Mouse (Mus musculus) skeletal muscle tissue, adult 2 months (tissue): ENCODE measurements around the gene Cbl.

Experiments used
- DNase-seq: peaks from one replicate; pipeline ENCODE4 v3.0.0-alpha.2; 2012; ENCODE audit warnings: low read depth, low spot score

Gene Cbl

DNA sequence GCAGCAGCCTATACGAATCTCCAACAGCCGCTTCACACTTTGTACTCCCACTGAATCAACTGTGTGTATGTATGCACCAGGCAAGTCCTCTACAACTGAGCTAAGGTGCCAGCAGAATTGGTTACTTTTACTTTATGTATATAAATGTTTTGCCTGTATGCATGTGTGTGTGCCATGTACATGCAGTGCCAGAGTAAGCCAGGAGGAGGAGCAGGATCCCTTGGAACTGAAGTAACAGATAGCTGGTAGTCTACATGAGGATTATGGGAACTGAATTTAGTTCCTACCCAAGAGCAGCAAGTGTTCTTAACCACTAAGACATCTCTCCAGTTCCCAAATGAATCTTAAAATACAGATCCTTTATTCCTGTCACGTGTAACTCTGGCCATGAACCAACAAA, 51.6 kb downstream of the Cbl start:
- DNase-seq, result no peak

GRCm38 (mm10) chr9:44181537-44181936, 52.3 kb downstream of the Cbl start:
- DNase-seq, result no peak

DNA sequence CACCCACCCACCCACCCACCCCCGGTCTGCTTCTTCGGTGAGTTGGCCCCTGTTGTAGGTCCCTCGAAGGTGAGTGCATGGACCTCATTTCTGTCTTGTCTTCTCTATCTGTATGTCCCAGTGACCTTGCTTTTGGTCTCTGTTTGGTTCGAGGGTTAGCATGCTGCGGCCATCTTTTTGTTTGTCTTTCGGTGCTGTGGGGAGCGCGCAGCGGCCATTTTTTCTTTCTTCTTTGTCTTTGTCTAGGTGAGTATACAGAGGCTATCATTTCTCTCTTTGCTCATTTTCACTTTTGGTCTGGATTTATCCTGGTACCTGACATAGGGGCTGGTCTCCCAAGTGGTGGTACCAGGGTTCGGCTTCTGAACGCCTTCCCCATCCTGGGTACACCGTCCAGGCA, 55.0 kb downstream of the Cbl start:
- DNase-seq, result no peak

GRCm38 (mm10) chr9:44178389-44178788, 55.5 kb downstream of the Cbl start:
- DNase-seq, result no peak

GRCm38 (mm10) chr9:44177405-44177804, 56.4 kb downstream of the Cbl start:
- DNase-seq, result peak; percentile 17

- no peak for DNase-seq
These were observed 57.9 kb downstream of the Cbl start for GRCm38 (mm10) chr9:44175957-44176356.

- no peak for DNase-seq
These were observed 58.3 kb downstream of the Cbl start for GRCm38 (mm10) chr9:44175556-44175955.

- peak; percentile 57 for DNase-seq
These were observed 63.1 kb downstream of the Cbl start for GRCm38 (mm10) chr9:44170691-44171151.

DNA sequence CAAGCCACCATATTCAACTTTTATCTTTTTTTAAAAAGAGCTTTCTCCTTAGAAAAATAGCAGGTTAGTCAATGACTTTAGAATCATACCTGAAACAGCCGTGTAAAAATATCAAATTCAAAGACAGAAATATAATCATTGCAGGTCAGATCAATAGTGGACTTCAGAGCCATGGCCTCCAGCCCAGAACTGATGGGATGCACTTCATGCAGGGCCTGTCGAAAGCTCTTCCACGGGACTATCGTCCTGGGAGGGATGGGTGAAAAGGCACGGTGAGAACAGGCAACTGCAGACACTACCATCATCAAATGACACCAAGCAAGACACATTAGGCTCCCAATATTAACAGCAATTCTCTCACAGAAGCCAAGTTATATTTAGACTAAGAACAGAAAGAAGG, 64.9 kb downstream of the Cbl start:
- no peak for DNase-seq

DNA sequence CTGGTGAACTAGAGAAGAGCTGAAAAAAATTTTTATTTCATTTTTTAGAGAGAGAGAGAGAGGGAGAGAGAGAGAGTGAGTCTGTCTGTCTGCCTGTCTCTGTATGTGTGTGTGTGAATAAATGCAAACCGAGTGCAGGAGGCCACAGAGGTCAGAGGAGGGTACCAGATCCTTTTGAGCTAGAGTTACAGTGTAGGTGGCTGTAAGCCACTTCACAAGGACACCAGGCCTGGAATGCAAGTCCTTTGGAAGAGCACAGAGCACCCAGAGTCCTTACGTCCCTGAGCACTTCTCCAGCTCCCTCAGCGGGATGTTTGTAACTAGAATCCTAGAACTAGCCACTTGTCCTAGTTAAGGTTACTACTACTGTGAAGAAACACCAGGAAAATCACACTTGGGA, 74.0 kb downstream of the Cbl start:
- DNase-seq, result peak; percentile 58

DNA sequence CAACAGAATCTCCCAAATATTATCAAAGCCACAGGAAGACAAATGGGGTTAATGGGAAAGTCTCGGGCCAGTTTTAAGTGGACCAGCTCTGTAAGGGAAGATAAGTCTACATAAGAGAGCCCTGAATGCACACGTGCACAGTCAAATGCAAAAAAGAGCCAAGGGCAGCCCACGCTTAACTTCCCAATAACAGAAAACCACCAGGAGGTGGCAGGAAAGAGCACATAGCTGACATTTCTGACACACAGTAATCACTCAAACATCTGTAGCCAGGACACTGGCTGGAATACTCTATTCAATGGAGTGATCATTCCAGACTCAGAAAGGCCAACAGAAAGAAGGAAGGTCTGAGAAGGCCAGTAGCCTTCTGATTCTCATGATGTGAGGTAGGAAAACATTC, 86.6 kb downstream of the Cbl start:
- no peak for DNase-seq

DNA sequence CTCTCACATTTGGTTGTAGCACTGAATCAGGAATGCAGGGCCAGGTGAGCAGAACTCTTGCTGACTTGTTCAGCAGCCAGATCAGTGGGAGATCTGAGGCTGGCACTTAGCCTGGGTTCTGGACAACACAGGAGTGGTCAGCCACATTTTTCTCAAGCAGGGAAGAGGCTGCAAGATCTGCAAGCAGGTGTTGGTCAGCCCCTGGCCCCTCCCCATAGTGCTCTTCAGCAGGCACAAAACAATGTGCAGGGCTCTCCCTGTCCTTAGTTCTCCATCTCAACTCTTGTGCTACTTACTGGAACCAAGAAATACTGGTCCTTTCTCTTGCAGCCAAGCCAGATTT, 89.2 kb downstream of the Cbl start:
- DNase-seq, result no peak

DNA sequence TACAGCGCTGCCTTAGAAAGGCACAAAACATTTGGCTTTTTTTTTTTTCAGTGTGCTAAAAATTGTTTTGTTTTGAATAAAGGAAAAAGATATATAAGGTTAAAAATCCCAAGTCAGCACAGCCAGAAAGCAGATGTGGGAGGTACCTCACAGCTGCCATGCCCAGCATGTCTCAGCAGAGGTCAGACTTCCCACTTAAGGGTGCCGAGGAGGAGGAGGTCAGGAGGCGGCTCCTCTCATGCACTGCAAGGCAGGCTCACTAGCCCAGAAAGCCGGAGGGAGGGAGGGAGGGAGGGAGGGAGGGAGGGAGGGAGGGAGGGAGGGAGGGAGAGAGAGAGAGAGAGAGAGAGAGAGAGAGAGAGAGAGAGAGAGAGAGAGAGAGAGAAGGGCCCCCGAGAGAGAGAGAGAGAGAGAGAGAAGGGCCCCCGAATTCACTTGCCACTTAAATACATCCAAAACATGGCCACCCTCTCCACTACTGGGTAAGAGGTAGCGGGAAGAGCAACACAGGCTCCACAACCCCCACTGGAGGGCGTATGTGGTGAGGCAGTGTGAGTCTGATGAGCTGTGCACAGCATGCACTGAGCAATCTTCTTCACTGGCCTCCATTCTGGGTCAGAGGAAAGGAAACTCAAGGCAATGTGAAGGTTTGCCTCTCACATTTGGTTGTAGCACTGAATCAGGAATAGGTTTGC, 89.7 kb downstream of the Cbl start:
- DNase-seq, result no peak

GRCm38 (mm10) chr9:44143421-44143820, 90.4 kb downstream of the Cbl start:
- no peak for DNase-seq

- DNase-seq, result no peak
These were observed 91.9 kb downstream of the Cbl start for GRCm38 (mm10) chr9:44141951-44142350.

GRCm38 (mm10) chr9:44137846-44138245, 96.0 kb downstream of the Cbl start:
- DNase-seq, result no peak

DNA sequence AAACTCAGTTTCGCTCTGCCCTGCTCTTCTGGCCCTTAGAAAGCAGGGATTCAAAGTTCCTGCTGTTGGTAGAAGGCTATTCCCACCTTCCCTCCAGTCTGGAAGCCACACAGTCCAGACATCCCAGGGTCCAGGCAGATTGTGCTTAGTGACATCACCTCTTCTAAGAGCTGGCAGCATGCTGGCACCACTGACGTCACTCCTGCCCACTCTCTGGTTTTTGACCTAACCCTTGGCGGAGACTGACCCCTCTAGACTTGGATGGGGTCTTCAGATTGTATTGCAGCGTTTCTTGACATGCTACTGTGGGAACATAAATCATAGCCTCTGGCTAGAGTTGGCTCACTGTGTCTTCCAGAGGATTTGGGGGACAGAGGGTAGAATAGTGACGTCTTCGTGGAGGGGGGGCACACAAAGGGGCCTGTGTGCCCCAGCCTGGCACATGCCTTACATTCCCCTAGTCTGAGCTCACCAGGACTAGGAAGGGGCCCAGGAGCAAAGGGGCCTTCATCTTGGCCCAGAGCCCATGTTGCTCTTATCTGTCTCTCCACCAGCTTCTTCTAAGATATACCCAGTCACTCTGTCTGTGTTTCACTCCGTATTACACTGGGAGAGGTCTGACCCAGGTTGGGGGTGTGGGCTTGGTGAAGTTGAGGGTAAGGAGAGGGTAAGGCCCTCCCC, 98.0 kb downstream of the Cbl start:
- DNase-seq, result no peak

- no peak for DNase-seq
These were observed 98.8 kb downstream of the Cbl start for GRCm38 (mm10) chr9:44134851-44135730.

DNA sequence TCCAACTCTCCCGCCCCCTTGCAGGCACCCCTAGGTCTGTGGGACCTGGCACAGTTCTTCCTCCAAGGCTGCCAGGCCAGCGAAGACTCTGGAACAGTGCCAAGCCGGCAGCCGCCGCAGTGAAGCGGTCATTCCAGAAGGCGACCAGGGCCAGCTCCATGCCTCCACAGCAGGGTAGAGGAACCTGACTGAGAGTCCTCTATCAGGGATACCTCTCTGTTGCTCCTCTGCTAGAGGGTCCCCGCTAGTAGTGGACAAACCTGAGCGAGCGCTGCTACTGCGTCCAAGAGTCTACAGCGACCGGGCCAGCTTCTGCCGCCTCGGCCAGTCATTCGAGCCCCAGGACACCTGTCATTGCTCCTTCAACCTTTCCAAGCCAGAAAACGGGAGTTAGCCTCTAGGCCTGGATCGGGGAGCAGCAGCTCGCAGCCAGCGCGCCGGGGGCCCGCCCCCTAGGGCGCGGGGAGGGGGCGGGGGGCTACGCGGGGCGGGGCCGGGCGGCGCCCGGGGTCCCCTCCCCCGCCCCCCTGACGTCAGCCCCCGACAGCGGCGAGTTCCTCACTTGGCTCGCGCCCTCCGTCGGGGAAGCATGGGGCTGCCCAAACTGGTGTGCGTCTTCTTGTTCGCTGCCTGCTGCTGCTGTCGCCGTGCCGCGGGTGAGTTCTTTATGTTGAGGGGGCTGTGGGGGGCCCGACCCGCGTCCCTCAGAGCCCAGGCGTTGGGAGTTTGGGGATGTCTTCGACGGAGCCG, 99.6 kb downstream of the Cbl start, which contains the start of gene Mcam:
Gene Mcam, plus strand, starts transcription at position 369 of the 750 bp plus-strand sequence.
- DNase-seq, result peak; percentile 70

DNA sequence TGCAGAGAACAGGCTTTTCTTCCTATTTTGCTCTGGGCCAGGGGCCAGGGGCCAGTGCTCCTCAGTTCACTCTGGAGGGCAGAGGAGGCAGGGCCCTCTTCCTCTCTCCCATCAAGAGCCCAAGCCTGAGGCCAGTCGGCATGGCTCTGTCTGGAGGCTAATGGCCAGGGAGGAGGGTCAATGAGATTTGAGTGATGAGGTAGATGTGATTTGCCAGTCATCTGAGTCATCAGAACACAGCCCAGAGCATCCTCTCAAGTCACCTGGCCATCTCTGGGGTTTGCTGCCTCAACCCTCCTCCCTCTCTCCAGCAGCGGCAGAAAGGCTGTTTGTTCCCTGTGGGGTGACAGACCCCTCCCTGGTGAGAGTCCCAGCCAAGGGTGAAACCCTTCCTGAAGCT, 100.6 kb downstream of the Cbl start:
- no peak for DNase-seq

DNA sequence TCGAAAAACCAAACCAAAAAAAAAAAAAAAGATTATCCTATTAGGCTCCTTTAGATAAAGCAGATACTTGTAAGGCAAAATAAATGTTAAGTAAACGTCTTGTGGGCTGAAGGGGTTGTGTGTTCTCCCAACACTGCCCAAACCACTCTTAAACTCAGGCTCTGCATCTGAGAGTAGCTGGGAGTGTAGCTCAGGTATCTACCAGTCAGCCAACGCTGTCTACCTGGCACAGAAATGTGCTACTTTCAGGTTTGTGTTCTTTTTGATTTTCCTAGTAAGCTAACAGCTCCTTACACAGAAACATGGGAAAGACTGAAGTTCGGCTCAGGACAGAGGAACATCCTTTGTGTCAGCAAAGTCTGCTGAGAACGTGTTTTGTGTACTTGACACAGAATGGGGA, 101.6 kb downstream of the Cbl start:
- no peak for DNase-seq

DNA sequence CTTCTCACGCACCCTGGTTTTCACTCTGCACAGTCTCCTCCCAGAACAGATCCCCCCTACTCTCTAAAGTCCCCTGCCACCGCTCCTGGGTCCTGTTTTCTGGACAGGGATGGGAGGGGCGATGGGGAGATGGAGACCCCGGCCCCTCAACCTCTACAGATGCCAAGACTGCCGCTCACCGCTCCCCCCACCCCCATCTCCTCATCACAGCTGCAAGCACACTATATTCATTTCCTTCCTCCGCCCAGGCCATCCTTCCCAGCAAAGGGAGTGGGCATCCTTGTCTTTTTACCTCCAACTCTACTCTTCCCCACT, 102.6 kb downstream of the Cbl start:
- no peak for DNase-seq
